Mouse (Mus musculus) right cerebral cortex, postnatal 25 days (tissue): ENCODE data around the gene Atg101.

ENCODE experiments used
- DNase-seq: peaks from one replicate; pipeline ENCODE4 v3.0.0; 2022

Atg101 gene

GRCm38 (mm10) chr15:101283911-101284750 lies at the start of gene Atg101:
TSS of gene Atg101 (plus strand) at chr15:101284272.
- DNase-seq, result peak; percentile 88

DNA sequence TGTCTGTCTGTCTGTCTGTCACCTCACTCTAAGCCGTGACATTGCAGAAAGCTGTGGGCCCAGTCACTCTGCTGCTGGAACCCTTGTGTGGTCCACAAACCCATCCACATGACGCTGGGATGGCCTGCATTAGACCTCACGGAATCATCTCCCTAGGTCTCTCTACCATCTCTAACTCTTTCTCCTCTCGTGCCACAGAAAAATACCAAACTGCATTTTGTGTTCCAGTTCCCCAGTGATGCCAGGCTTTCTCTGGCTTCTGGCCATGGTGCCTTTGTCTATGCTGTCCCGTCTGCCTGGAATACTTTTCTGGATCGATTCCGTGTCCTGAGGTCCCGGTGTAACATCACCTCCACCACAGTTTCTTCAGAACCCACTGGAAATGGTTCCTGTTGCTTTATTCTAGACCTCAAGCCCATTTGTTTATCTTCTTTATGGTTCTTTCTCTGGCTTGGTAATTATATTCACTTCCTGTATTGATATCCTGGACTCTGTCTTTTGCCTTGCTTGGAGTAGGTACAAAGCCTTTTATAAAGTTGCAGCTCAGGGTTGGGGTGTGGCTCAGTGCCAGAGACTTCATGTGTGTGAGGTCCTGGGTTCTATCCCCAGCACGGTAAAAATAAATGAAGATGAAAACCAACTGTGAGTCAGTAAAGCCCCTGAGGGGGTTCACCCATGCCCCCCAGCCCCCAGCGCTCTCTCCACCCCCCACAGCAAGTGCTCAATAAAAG lies 49.3 kb upstream of the Atg101 start:
- DNase-seq, result no peak

DNA sequence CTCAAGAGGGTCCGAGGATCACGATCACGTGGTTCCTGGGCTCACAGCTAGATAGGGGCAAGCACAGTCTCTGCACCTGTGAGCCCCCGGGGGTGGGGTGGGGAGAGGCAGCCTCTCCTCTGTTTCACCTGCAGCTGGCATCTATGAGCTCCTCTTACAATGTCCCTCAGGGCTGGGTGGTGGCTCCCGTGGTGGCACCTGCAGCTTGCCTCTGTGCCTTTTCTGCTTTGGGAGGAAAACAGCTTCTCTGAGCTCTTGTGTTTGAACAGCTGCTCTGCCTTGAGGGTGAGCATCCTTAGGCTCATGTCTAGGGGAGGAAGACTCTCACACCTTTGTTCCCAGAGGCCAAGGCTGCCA lies 48.8 kb upstream of the Atg101 start:
- no peak for DNase-seq

DNA sequence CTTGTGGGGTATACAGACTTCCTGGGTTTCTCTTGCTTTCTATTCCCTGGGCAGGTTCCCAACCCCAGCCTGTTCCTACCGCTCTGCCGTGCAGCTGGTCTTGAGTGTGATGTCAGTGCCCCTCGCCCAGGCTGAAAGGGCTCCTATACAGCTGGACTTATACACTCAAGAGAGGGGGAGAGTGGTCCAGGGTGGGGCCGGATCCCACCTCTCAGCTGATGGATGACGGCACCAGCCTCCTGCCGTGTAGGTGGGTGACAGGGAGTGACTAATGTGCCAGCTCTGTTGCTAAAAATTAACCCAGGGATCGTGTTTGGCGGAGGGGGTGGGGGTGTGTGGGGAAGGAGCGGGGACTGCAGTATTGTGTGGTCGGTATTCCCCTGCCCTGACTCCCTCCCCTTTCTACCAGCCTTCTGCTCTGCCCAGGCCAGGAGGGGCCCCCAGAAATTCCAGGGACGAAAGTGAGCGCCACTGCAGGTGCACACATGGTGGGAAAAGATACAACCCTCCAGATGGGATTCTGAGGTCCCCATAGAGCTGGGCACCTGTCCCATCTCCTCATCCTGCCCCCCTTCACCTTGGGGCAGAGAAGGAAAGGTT lies 48.2 kb upstream of the Atg101 start:
- peak; percentile 76 for DNase-seq

GRCm38 (mm10) chr15:101236878-101237277 lies 47.2 kb upstream of the Atg101 start:
- no peak for DNase-seq

GRCm38 (mm10) chr15:101238885-101239511 lies 45.1 kb upstream of the Atg101 start:
- peak; percentile 86 for DNase-seq

DNA sequence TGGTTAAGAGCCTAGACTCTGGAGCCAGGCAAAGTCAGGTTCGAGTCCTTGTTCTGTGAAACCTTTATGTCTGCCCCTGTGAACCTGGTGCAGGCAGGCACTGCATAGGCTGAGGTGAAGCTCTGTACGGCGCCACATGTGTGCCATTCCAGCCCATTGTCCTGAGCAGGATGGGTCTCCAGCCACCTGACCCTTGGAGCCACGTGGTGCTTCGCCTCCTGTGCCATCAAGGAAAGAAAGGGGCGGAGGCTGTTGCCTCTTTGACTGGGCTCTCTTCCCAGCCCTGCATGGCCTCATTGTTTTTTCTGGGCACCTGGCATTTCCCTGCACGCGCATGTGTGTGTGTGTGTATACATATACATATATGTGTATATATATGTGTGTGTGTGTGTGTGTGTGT lies 44.3 kb upstream of the Atg101 start:
- DNase-seq, result no peak

GRCm38 (mm10) chr15:101240799-101241204 lies 43.3 kb upstream of the Atg101 start:
- peak; percentile 89 for DNase-seq

DNA sequence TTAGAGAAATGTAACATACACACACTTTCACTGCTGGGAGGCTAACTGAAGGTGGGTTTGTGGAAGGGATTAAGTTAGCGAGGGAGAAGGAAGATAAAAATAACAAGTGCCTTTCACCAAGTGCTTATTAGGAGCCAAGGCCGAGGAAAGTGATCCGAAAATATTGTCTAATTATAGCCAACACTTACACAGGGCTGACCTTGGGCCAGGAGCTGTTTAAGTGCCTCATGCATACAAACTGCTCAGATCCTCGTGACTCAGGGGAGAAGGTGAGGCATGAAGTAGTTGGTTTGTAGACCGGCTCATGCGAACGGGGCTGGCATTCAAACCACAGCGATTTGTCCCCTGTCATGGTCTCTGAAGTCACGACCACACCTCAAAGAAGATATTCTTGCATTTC lies 42.8 kb upstream of the Atg101 start:
- no peak for DNase-seq

GRCm38 (mm10) chr15:101241853-101242252 lies 42.2 kb upstream of the Atg101 start:
- DNase-seq, result no peak

DNA sequence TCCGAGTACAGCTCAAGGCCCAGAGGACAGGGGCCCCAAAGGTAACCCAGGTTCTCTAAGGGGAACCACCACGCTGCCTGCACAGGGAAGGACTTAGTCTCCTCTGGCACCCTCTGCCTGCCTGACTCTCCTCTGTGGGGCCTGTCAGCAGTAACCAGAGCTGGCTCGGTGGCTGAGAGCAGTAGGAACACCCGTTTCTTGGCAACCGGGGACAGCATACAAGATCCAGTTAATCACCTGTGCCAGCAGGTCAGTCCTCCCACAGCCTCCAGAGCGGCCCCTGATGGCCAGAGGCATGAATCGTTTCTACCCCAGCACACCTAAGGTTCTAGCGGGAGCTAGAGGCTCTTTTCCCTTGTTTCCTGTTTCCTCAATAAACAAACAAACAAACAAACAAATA lies 41.4 kb upstream of the Atg101 start:
- DNase-seq, result no peak

DNA sequence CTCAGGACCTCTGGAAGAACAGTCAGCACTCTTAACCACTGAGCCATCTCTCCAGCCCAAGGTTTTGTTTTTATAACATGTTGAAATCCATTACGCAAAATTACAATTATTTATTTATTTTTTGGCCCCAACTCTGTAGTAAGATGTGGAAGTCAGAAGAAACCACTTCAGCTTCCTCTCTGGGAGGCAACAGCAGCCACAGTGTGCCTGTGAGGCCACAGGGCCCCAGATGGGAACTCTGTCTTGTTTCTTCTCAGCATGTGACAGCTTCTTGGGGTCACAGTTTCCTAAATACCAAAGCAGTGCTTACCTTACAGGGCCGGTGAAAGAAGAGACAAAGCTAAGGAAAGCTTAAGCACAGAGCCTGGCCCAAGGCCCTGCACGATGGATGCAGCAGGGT lies 40.1 kb upstream of the Atg101 start:
- DNase-seq, result no peak

DNA sequence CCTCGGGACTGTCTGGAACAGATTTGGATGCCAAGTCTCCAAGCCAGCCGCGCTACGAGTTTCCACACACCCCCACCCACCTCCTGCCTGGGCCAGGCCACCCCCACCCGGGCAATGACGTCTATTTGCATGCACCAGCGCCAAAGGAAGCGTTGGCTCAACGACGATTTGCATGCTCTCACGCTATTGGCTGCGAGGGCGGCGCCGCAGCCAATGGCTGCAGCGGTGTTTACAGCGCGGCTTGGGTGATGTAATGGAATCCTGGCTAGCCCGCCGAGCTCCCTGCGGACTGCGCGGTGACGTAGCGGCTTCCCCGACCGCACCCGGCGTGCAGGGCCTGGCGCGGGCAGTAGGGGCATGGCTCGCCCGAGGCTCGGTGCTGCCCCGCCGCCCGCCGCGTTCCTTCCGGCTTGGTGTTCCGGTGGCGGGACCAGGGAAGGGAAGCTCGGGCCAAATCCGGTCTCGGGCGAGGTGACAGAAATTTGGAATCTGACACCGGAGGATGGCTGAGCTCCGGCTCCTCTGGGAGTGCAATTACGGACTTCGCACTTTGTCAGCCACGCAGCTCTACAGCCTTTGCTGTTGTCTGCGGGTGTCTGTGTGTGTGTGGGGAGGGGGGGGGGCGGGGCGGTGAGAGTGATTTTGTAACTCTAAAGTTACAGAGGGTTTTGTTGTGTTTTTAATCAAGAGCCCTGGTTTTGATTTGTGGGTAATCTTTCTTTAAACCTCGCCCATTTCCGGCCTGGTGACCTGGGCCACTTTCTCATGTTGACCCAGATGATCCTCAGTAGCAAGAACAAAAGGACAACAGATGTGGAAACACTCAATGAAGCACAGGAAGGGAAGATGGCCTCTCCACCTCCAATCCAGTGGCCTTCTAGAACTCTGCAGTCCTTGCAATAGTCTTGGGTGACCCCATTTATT lies 37.6 kb upstream of the Atg101 start:
- DNase-seq, result peak; percentile 96

DNA sequence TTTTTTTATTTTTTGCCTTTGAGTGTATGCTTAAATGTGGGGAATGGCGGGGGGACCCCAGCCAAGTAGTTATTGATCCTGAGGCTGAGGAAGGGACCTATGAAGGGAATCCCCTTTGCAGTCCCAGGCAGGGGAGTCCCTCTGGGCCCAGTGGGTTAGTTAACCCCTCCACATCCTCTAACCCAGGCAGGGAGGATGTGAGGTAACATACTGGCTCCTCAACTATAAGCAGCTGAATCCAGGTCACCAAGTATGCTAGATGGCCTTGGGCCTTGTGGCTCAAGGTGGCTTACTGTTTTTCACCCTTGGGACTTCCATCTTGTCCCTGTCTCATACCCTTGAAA lies 36.9 kb upstream of the Atg101 start:
- DNase-seq, result no peak

- DNase-seq, result no peak
Measured at GRCm38 (mm10) chr15:101248029-101248710, 35.9 kb upstream of the Atg101 start.

DNA sequence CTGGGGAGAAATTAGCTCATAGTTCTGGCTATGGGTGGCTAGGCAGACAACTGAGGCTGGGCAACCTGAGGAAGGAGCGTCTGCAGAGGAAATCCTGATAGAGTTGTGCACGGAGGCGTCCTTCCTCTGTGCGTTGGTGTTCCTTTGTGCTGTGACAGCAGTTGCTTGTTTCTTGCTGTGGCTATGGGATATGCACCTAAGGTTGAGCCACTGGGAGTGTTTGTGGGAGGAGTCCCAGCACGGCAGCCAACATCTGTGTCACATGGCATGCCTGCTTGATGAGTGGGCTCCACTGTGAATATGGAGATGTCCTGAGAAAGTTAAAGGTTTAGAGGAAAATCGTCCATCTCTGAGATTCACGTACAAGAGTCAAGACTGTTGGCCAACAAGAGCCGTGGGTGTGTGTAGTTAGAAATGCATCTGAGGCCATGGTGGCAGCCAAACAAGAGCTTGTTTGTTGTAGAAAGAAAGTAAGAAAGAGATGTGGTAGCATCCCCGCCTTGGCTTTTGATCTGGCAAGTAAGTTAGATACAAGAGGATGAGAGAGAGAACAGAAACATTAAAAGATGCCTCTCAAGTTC lies 33.8 kb upstream of the Atg101 start:
- DNase-seq, result no peak

DNA sequence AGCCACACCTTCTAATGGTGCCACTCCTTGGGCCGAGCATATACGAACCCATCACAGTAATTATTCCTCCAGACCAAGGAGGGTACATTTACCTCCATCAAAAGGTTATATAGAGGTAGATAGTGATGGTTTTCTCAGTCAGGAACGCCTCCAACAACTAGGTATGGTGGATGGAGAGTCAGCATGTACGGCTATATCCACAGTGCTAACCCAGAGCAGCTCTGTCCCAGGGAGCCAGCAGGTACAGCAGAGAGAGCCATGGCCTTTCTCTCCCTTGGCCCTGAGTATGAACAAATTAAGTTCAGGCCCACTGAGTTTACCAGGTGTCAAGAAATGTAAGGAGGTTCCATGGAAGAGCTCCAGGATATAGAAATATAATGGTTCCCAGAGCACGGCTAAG lies 32.1 kb upstream of the Atg101 start:
- DNase-seq, result no peak

DNA sequence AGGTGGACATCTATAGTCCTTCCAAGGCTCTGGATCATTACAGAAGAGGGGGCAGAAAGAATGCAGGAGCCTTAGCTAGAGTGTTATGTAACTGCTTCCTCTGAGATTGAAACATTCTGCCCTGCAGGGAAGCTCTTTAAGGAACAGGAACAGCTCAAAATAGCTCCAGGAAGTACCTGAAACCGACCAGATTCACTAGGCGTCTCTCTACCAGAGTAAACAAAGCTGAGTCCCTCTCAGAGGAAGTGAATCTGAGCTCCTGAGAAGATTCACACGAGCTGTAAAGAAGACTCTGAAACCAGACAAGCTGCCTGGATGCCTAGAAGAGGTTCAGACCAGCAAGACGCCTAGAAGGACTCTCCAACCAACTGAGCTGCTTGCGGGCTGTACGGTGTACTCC lies 31.5 kb upstream of the Atg101 start:
- DNase-seq, result no peak

- no peak for DNase-seq
Measured at GRCm38 (mm10) chr15:101253563-101253885, 30.5 kb upstream of the Atg101 start.

DNA sequence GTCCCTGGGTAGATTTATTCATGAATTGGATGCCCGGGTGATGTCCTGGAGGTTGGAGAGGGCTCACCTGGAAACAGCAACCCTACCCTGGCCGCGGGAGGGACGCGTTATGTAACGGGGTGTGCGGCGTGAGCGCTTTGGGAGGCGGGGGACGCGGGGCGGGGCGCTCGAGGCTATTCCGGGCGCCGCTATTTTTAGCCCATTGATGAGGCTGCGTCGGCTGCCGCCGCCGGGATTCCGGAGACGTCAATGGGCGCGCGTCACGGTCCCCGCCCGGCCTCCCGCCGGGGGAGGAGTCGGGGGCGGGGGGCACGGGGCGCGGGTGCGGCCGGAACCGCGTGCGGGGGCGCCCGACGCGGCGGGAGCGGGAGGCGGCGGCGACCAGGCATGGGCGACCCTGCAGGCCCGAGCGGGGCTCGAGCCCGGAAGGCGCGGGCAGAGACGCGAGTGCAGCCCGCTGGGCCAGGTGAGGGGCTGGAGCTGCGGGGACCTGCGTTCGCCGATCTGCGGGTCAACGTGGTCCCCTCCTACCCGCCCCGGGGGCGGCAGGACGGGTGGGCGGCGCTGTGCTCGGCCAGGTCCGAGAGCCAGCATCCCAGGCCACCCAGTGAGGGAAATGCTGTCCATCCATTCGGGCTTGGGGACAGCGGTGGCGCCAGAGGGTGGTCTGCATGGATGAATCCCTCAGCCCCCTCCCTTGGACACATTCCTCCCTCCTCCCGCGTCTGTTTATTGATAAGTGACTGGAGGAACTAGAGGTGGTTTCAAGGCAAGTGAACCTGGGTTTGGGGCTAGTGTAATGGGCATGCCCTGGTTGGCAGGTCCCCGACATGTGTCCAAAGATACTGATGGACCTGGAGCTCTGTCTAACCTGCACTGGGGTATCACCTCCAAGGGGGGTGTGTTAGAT lies 29.9 kb upstream of the Atg101 start, which contains the start of gene Nr4a1:
Nr4a1 (plus strand) TSS at position 384 of the 910 bp plus-strand sequence.
- DNase-seq, result peak; percentile 87
